Mouse (Mus musculus) neural tube, embryonic 15.5 days (tissue): ENCODE data around the gene Fgfr2. TPM values are rescaled to one million over a fixed set of nuclear protein-coding genes. Genes with fewer than 3 reads are reported as not detected.

Source experiments
- ATAC-seq: fragments of 200-750 bp; cut with Nextera tagmentation; 2 replicates; pipeline ENCODE4 v1.8.0; 2017; ENCODE audit warnings: mild to moderate bottlenecking, moderate TSS enrichment, moderate library complexity; ENCODE audit not compliant: low FRiP score
- H3K27ac ChIP-seq: fragments of 300-500 bp; sonication (generic); replicated peaks from 2 replicates; pipeline ENCODE4 v1.5.1; 2015; ENCODE audit warnings: mild to moderate bottlenecking, inconsistent platforms
- H3K27me3 ChIP-seq: fragments of 300-500 bp; sonication (generic); replicated peaks from 2 replicates; pipeline ENCODE4 v1.6.1; 2015; ENCODE audit warnings: inconsistent platforms
- H3K36me3 ChIP-seq: fragments of 300-500 bp; sonication (generic); 2 replicates; pipeline ENCODE4 v1.6.1; 2015; ENCODE audit warnings: inconsistent platforms
- H3K4me1 ChIP-seq: fragments of 300-500 bp; sonication (generic); 2 replicates; pipeline ENCODE4 v1.6.1; 2015; ENCODE audit warnings: inconsistent platforms
- H3K4me2 ChIP-seq: fragments of 300-500 bp; sonication (generic); 2 replicates; pipeline ENCODE4 v1.6.1; 2015; ENCODE audit warnings: inconsistent platforms, mild to moderate bottlenecking, moderate library complexity
- H3K4me3 ChIP-seq: fragments of 300-500 bp; sonication (generic); replicated peaks from 2 replicates; pipeline ENCODE4 v1.5.1; 2015; ENCODE audit warnings: mild to moderate bottlenecking, inconsistent platforms
- H3K9ac ChIP-seq: fragments of 300-500 bp; sonication (generic); replicated peaks from 2 replicates; pipeline ENCODE4 v1.6.1; 2015; ENCODE audit warnings: mild to moderate bottlenecking, inconsistent platforms
- H3K9me3 ChIP-seq: fragments of 300-500 bp; sonication (generic); replicated peaks from 2 replicates; pipeline ENCODE4 v1.6.1; 2016; ENCODE audit warnings: inconsistent platforms
- WGBS: fragments of 180-500 bp; shearing (Covaris S2); methylation state at CpG from one replicate; pipeline ENCODE4 v1.1.7; 2015; ENCODE audit warnings: mixed read lengths; 5-methylcytosine and 5-hydroxymethylcytosine counted together
- polyA plus RNA-seq: library from polyadenylated mRNA; unstranded; fragments of >200 nt; fragmentation: Nextera tagmentation; extraction: Ambion mirVana; gene quantifications from 2 replicates; pipeline ENCODE4 v1.2.1, GENCODE M21; 2015

The Fgfr2 gene
- polyA plus RNA-seq, 1 experiment from 2014 or later, result 21.2 TPM

DNA sequence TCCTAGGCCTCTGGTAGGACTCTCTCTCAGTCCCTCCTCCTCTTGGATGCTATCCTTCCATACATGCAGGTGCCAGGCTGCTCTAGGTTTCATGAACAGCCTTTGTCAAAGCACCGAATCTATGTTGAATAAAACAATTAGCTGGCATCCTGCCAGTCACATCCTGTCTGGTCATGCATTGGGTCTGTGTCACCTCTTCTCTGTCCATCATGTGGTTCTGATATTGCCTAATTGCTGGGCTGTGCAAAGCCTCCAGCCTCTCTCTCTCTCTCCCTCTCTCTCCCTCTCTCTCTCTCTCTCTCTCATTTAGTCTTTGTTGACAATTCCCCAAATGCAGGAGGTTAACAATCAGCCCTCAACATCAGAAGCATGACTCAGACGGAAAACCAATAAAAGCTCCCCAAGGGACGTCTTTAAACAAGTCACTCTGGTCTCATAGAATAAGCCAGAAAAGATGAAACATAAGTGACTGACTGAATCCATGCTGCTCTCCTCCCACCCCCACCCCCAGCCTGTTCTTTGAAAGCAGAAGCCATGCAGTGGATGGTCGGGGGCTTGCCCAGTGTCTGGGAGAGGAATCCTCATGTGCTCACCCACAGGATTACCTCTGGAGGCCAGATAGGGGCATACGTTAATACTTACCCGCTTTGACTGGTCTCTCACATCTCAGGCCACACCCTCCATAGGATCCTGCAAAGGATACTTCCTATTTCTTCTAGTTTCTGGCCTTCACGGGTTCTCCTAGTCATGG, 953.6 kb downstream of the Fgfr2 start:
- Histone ChIP-seq H3K4me1 (peaks cover 13% of the 10 kb centered on the region), H3K9ac (no peak overlapping the region), H3K4me2 (no peak overlapping the region), H3K9me3 (no peaks in the 10 kb centered on the region), H3K36me3 (no peaks in the 10 kb centered on the region), H3K27me3 (no peaks in the 10 kb centered on the region), H3K27ac (no peak overlapping the region), H3K4me3 (no peak overlapping the region)
- peak; percentile 28; the same call in 1 of the 2 replicates for ATAC-seq
- 53% methylated on average over 7 of the region's 7 CpGs for WGBS

DNA sequence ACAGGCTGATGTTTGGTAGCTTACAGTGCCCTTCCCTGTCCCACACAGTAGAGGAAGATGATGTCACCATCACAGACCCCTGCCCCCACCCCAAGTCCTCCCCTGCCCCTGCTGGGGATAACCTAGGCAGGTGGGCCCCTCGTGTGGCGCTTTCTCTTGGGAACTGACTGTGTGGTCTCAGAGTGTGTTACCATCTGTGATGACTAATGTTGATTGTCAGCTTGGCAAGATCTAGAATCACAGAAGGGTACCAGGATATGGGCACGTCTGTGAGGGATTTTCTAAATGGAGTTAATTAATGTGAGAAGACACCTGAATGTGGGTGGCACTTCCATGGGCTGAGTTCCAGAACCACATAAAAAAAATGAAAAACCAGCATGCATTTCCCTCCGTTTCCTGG, 955.9 kb downstream of the Fgfr2 start:
- H3K9ac ChIP-seq, result no peak overlapping the region
- no peaks in the 10 kb centered on the region for H3K9me3 ChIP-seq
- no peak for ATAC-seq
- H3K36me3 ChIP-seq, result no peaks in the 10 kb centered on the region
- no peaks in the 10 kb centered on the region for H3K27me3 ChIP-seq
- H3K4me2 ChIP-seq, result no peak overlapping the region
- H3K27ac ChIP-seq, result no peak overlapping the region
- peaks cover 9% of the 10 kb centered on the region for H3K4me1 ChIP-seq
- no peak overlapping the region for H3K4me3 ChIP-seq
- 79% methylated on average over 4 of the region's 4 CpGs for WGBS

DNA sequence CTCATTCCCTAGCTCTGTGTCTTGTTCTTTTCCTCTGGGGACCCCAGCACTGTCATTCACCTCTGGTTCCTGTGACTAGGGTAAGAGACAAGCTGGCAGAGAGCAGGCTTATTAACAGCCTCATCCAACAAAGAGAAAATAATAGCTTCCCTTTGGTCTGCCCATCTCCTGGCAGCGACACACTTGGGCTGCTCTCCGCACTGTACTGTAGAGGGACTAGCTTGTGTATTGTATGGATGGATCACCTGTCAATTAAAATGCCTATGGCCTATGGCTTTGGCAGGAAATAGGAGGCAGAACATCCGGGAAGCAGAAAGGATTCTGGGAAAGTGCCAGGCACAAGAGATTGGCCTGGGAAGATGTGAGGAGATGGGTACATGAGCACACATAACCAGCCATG, 960.9 kb downstream of the Fgfr2 start:
- Histone ChIP-seq H3K4me2 (no peak overlapping the region), H3K27ac (peak overlapping the region; percentile 56), H3K4me1 (peaks cover 3% of the 10 kb centered on the region; the same call in 1 of the 2 replicates), H3K4me3 (no peak overlapping the region), H3K9me3 (no peaks in the 10 kb centered on the region), H3K9ac (no peak overlapping the region), H3K27me3 (no peaks in the 10 kb centered on the region), H3K36me3 (no peaks in the 10 kb centered on the region)
- ATAC-seq, result no peak
- 43% methylated on average over 3 of the region's 3 CpGs for WGBS

DNA sequence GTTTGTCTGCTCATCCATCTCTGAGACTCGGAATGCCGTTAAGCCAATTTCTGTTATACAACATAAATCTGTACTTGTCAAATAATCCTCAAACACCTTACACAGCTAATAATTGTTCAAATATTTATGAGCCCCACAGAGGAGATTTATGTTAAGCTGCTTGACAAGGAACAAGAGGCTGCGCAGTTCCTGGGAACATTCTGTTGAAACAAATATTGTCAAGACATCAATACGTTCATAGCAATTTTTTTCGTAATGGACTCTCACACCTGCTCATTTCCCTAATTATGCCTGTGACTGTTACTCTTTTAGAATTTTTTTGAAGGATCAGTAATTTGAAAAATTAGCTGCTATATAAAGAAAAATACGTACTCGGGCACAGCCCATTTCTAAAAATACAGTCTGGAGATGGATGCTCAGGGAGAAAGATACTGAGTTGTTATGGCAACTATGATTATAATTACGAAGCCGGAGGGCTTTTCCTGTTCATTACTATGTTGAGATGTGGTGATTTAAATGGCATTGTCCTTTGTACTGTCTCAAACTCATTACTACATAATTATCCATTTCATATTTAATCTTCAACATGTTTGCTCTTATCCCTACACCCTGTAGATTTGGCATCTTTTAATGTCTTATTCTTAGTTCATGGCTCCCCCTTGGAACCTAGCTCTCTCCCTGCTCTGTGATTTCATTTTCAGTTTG, 964.7 kb downstream of the Fgfr2 start:
- Histone ChIP-seq H3K4me3 (no peak overlapping the region), H3K27me3 (peaks cover 16% of the 10 kb centered on the region), H3K9me3 (no peaks in the 10 kb centered on the region), H3K9ac (no peak overlapping the region), H3K27ac (peak overlapping the region; percentile 77), H3K4me1 (peaks cover 26% of the 10 kb centered on the region), H3K4me2 (no peak overlapping the region; the same call in 1 of the 2 replicates), H3K36me3 (no peaks in the 10 kb centered on the region)
- 38% methylated on average over 9 of the region's 9 CpGs for WGBS
- ATAC-seq, result peak; percentile 58

DNA sequence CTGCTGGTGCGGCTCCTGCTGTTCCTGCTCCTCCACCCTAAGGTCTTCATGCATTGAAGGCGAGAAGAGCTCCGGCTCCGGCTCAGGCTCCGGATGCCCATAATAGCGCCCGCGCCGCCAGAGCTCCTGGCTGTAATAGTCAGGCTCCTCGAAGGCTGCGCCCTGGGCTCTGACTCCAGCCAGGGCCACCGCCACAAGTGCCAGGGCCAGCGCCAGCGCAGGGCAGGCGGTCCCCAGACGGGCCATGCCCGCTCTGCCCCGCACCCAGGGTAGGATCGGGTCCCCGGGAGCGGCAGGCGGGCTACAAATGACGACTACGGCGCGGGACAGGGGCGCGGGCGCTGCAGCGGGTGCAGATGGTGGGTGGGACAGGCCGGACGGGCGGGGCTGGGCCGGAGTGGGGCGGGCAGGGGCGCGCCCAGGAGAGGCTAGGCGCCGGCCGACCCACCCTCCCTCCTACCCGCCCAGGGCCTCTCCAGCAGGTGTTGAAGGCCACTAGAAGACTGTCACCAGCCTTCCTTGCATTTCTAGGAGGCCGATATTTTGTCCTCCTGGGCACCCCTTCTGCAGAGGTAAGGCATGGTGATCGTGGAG, 968.7 kb downstream of the Fgfr2 start, which contains the start of gene Cpxm2:
Cpxm2 (minus strand) TSS at position 372 of the 594 bp plus-strand sequence.
- H3K27ac ChIP-seq, result no peak within 1 kb of the TSS
- peak within 1 kb of the TSS; percentile 51 for H3K9ac ChIP-seq
- H3K27me3 ChIP-seq, result peaks cover 22% of the 10 kb centered on the region
- H3K36me3 ChIP-seq, result no peaks in the 10 kb centered on the region
- 3% methylated on average over 43 of the region's 43 CpGs for WGBS
- H3K4me2 ChIP-seq, result peak within 1 kb of the TSS; percentile 78
- no peak for ATAC-seq
- peak within 1 kb of the TSS; percentile 36 for H3K4me3 ChIP-seq
- no peaks in the 10 kb centered on the region for H3K9me3 ChIP-seq
- peaks cover 38% of the 10 kb centered on the region for H3K4me1 ChIP-seq

DNA sequence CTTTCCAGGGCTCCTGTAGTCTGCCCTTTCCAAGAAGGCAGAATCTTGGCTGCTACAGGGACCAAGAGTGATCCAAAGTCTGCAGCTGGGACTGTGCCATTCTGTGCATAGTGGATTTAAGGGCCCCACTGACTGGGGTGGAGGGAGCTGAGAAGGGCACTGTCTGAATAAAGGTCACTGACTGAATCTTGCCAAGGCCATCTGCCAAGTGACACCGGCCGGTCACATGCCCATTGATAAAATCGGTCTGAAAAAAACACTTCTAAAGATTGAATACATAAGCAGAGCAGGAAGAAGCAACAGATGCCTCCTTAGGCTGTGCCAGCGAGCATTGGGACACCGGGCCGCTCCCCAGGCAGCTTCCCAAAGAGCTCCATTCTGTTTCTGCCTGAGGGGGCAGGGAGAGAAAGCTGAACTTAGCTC, 969.4 kb downstream of the Fgfr2 start:
- Histone ChIP-seq H3K9me3 (no peaks in the 10 kb centered on the region), H3K27me3 (peaks cover 22% of the 10 kb centered on the region), H3K36me3 (no peaks in the 10 kb centered on the region), H3K4me1 (peaks cover 38% of the 10 kb centered on the region), H3K9ac (0 out of 2 replicates have a peak overlapping the region, but pooled peaks have one; percentile 51), H3K4me2 (peak overlapping the region; percentile 78), H3K4me3 (no peak overlapping the region; the same call in 1 of the 2 replicates), H3K27ac (no peak overlapping the region)
- ATAC-seq, result peak; percentile 44; the same call in 1 of the 2 replicates
- 30% methylated on average over 6 of the region's 6 CpGs for WGBS

DNA sequence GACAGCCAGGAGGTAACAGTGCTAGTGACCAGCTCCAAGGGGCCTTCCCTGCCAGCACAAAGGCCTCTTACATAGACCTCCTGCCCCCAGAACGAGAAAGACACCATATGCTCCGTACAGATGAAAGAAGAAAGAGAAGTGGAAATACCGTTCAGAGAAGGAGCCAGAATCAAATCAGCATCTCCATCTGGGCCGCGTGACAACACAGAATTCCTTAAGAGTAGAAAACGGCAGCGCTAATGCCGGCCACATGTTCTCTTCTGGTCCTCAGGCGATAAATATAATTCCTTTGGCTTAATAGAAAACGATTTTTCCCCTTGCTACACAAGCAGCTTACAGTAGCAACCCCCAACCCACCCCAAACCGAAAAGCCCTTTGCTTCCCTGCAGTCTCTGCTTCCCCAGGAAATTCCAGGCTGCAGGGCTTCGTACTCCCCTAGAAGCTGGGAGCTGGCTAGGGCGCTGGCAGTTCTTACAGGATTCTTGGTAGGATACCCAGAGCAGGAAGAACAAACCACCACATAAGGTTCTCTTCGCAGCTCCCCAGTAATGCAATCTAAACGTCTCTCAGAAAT, 977.8 kb downstream of the Fgfr2 start:
- no peaks in the 10 kb centered on the region for H3K9me3 ChIP-seq
- H3K27ac ChIP-seq, result no peak overlapping the region
- H3K36me3 ChIP-seq, result no peaks in the 10 kb centered on the region
- H3K4me3 ChIP-seq, result no peak overlapping the region
- whole genome bisulfite sequencing, result 83% methylated on average over 15 of the region's 15 CpGs
- no peaks in the 10 kb centered on the region for H3K27me3 ChIP-seq
- H3K9ac ChIP-seq, result no peak overlapping the region
- ATAC-seq, result no peak
- no peaks in the 10 kb centered on the region for H3K4me1 ChIP-seq
- H3K4me2 ChIP-seq, result no peak overlapping the region

DNA sequence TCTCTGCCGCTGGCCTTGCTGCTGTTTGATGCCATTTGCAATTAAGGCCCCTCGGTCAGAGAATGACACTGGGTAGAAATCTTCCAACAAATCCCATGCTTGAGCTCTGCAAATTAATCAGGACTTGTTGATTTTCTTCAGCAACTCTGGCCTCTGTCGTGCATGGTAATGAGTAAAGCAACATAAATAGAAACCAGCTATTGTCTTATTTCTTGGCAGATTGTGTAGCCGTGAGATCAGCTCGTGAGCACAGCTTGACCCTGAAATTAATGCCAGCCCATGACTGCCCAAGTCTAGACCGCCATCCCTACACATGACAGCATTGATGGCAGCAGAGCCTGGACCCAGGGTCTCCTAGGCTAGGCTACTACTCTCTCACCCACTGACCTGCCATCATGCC, 994.5 kb downstream of the Fgfr2 start:
- Histone ChIP-seq H3K4me2 (no peak overlapping the region), H3K9me3 (no peaks in the 10 kb centered on the region), H3K27me3 (no peaks in the 10 kb centered on the region), H3K27ac (no peak overlapping the region), H3K9ac (no peak overlapping the region), H3K36me3 (no peaks in the 10 kb centered on the region), H3K4me3 (no peak overlapping the region), H3K4me1 (no peaks in the 10 kb centered on the region)
- no peak for ATAC-seq
- 69% methylated on average over 6 of the region's 6 CpGs for WGBS

DNA sequence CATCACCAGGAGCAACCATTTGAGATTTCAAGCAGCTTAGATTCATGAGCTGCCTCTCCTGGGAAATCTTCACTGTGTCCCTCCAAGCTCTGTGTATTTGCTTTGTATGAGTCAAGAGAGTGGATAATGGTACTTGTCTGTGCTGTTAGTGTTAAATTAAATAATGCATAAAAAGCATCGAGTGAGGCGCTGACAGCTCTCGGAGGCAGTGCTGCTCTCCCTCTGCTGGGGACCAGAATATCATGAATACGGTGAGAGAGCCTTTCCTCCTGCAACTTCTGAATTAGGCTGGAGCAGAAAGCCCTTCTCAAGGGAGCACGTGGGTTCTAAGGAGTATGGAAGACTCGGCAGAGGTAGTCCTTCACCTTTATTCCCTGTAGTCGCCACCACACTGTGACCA, 998.2 kb downstream of the Fgfr2 start:
- Histone ChIP-seq H3K4me2 (no peak overlapping the region), H3K4me3 (no peak overlapping the region), H3K9me3 (no peaks in the 10 kb centered on the region), H3K9ac (no peak overlapping the region), H3K27ac (no peak overlapping the region), H3K36me3 (no peaks in the 10 kb centered on the region), H3K27me3 (no peaks in the 10 kb centered on the region), H3K4me1 (no peaks in the 10 kb centered on the region)
- WGBS, result 53% methylated on average over 7 of the region's 7 CpGs
- no peak for ATAC-seq

DNA sequence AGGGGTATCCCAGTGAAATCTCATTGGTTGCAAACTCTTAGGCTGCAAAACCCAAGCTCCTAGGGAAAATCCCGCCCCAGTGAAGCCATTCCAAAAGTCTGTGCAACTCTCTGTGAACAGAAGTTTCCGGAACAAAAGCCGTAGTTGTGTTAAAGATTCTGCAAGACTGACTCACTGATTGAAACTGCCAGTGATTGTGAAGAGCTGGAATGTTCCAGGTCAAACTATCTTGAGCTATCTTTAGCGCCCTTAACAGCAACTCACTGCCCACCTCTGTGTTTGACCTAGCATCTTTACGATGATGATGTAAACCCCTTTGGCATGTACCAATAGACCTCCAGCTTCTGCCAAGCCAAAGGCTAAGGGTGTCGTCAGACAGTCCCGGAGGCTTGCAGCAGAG, 999.9 kb downstream of the Fgfr2 start:
- Histone ChIP-seq H3K27ac (no peak overlapping the region), H3K9ac (no peak overlapping the region), H3K4me1 (0 out of 2 replicates have a peak, but pooled peaks cover under 1% of the 10 kb centered on the region), H3K4me3 (no peak overlapping the region), H3K9me3 (no peaks in the 10 kb centered on the region), H3K36me3 (no peaks in the 10 kb centered on the region), H3K4me2 (no peak overlapping the region), H3K27me3 (no peaks in the 10 kb centered on the region)
- 89% methylated on average over 7 of the region's 7 CpGs for WGBS
- no peak for ATAC-seq

DNA sequence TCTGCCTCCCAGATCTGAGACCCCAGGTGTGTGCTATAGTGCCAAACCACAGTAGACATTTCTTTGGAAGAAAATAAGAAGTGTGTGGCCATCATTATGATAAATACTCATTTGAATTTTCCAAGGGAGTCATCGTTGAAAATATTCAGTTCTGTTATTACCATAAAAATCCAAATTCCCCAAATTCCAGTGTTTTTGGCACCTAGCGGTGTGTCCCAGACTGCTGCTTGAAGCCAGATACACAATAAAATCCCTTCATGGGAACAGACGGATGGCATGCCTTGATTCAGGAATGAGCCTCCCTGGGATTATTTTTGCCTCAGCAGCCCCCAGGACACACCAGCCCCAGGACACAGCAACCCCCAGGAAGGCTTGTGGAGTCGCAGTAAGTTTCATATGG, 1003.3 kb downstream of the Fgfr2 start:
- no peak overlapping the region for H3K9ac ChIP-seq
- no peaks in the 10 kb centered on the region for H3K9me3 ChIP-seq
- H3K4me1 ChIP-seq, result peaks cover 11% of the 10 kb centered on the region
- ATAC-seq, result no peak
- no peak overlapping the region for H3K27ac ChIP-seq
- H3K4me3 ChIP-seq, result no peak overlapping the region
- 84% methylated on average over 4 of the region's 4 CpGs for WGBS
- H3K27me3 ChIP-seq, result no peaks in the 10 kb centered on the region
- H3K36me3 ChIP-seq, result no peaks in the 10 kb centered on the region
- no peak overlapping the region for H3K4me2 ChIP-seq
